Mouse (Mus musculus): ENCODE data around the gene Mib2. TPM values are rescaled to one million over a fixed set of nuclear protein-coding genes. Genes with fewer than 3 reads are reported as not detected.
"Not testable (repeated sequence)": the region's sequence is repeated elsewhere in the genome, so short reads cannot be mapped to it uniquely, and the experiment has no call there.

The Mib2 gene
- total and polyA plus RNA-seq, 3 experiments = 9.6 to 36.0 (median 16.7) TPM

- TF ChIP-seq GATA2 (IDR thresholded peaks at IDR 0.05; ENCODE audit: borderline replicate concordance, low read depth, low read length) (no peak), GATA1 (IDR thresholded peaks at IDR 0.05; ENCODE audit: borderline replicate concordance, low read length) (no peak), POLR2AphosphoS5 (IDR thresholded peaks at IDR 0.05; ENCODE audit: insufficient replicate concordance, low read depth, low read length) (no peak), TAL1 (conservative IDR thresholded peaks at IDR 0.05; ENCODE audit: low read depth, low read length) (no peak), CTCF (IDR thresholded peaks at IDR 0.05; ENCODE audit: low read depth, low read length) (no peak)
- ATAC-seq (ENCODE audit: extremely low read depth, insufficient number of reproducible peaks, low FRiP score, poor library complexity, severe bottlenecking) = no peak
- DNase-seq (ENCODE audit: low spot score) = no peak
These were observed 7.0 kb upstream of the Mib2 start for GRCm38 (mm10) chr4:155675991-155676390.

GRCm38 (mm10) chr4:155672082-155672481, 3.1 kb upstream of the Mib2 start:
- ATAC-seq (ENCODE audit: extremely low read depth, insufficient number of reproducible peaks, low FRiP score, poor library complexity, severe bottlenecking) (no peak), DNase-seq (ENCODE audit: low spot score) (no peak)
- H3K9me3 ChIP-seq (replicated peaks) = no peaks in the 10 kb centered on the region
- no peak for TF ChIP-seq POLR2AphosphoS5 (IDR thresholded peaks at IDR 0.05; ENCODE audit: insufficient replicate concordance, low read depth, low read length)
- no peak for TF ChIP-seq CTCF (IDR thresholded peaks at IDR 0.05; ENCODE audit: low read depth, low read length)
- TF ChIP-seq TAL1 (conservative IDR thresholded peaks at IDR 0.05; ENCODE audit: low read depth, low read length) = no peak
- no peak for TF ChIP-seq GATA2 (IDR thresholded peaks at IDR 0.05; ENCODE audit: borderline replicate concordance, low read depth, low read length)
- no peak for TF ChIP-seq GATA1 (IDR thresholded peaks at IDR 0.05; ENCODE audit: borderline replicate concordance, low read length)
- H3K4me1 ChIP-seq (ENCODE audit: insufficient read depth, low read depth, low read length) = peaks cover 21% of the 10 kb centered on the region
- 0 out of 2 replicates have a peak, but pooled peaks cover 2% of the 10 kb centered on the region for H3K27me3 ChIP-seq (ENCODE audit: insufficient read depth, low read length)
- H3K36me3 ChIP-seq (replicated peaks) = no peaks in the 10 kb centered on the region
- H3K4me3 ChIP-seq (ENCODE audit: low read depth, low read length) = no peak overlapping the region

More at GRCm38 (mm10) chr4:155675991-155676390, 7.0 kb upstream of the Mib2 start:
- Histone ChIP-seq H3K9me3 (replicated peaks) (no peaks in the 10 kb centered on the region), H3K4me3 (ENCODE audit: low read depth, low read length) (no peak overlapping the region), H3K4me1 (ENCODE audit: insufficient read depth, low read depth, low read length) (peaks cover 2% of the 10 kb centered on the region; the same call in 1 of the 2 replicates), H3K27me3 (ENCODE audit: insufficient read depth, low read length) (0 out of 2 replicates have a peak, but pooled peaks cover 2% of the 10 kb centered on the region), H3K36me3 (replicated peaks) (no peaks in the 10 kb centered on the region)

DNA sequence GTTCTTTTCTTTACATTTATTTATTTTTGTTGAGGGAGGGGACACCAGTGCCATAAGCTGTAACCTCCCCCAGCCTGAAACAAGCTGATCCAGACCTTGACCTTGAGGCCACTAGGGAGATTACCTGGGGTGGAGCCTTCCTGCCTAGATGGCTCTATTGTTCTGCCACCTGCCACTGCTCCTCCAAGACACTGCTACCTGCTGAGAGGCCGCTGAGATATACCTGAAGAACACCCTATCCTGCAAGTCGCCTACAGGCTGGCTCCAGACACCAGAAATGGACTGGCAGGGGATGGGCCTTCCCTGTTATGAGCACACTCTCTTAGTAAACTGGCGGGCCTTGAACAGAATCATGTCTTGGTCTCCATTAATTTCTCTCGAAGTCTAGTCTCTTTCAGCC, 1.2 kb upstream of the Mib2 start:
- ATAC-seq (ENCODE audit: extremely low read depth, insufficient number of reproducible peaks, low FRiP score, poor library complexity, severe bottlenecking); H3K27me3 ChIP-seq (ENCODE audit: insufficient read depth, low read length); H3K36me3 ChIP-seq (replicated peaks); H3K4me3 ChIP-seq (ENCODE audit: low read depth, low read length); DNase-seq (ENCODE audit: low spot score); H3K9me3 ChIP-seq (replicated peaks): not testable (repeated sequence)
- H3K4me1 ChIP-seq (ENCODE audit: insufficient read depth, low read depth, low read length) = peaks cover 23% of the 10 kb centered on the region

GRCm38 (mm10) chr4:155669598-155670075, 639 bp upstream of the Mib2 start:
- peak overlapping the region; percentile 92 for H3K4me3 ChIP-seq (ENCODE audit: low read depth, low read length)
- no peak for TF ChIP-seq POLR2AphosphoS5 (IDR thresholded peaks at IDR 0.05; ENCODE audit: insufficient replicate concordance, low read depth, low read length)
- TF ChIP-seq GATA1 (IDR thresholded peaks at IDR 0.05; ENCODE audit: borderline replicate concordance, low read length) = no peak
- TF ChIP-seq CTCF (IDR thresholded peaks at IDR 0.05; ENCODE audit: low read depth, low read length) = no peak
- no peak for TF ChIP-seq GATA2 (IDR thresholded peaks at IDR 0.05; ENCODE audit: borderline replicate concordance, low read depth, low read length)
- TF ChIP-seq TAL1 (conservative IDR thresholded peaks at IDR 0.05; ENCODE audit: low read depth, low read length) = no peak

DNA sequence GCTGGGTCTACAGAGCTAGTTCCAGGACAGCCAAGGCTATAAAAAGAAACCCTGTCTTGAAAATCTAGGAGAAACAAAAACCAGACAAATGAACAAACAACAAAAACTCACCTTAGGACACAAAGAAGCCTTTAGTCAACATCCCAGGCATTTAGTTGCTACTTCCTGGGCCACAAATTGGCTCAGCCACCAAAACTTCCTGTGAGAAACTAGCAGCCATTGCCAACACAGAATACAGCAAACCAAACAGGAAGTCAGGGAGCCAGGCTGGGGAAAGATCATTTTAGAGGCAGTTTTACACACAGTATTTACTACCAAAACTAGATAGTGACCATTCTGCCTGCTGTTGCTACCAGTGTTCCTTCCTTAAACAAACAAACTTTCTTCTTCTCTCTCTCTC, 2.1 kb downstream of the Mib2 start:
- Histone ChIP-seq H3K9me3 (replicated peaks) (no peaks in the 10 kb centered on the region), H3K27me3 (ENCODE audit: insufficient read depth, low read length) (0 out of 2 replicates have a peak, but pooled peaks cover under 1% of the 10 kb centered on the region), H3K4me1 (ENCODE audit: insufficient read depth, low read depth, low read length) (peaks cover 21% of the 10 kb centered on the region), H3K4me3 (ENCODE audit: low read depth, low read length) (no peak overlapping the region), H3K36me3 (replicated peaks) (peaks cover 38% of the 10 kb centered on the region)
- TF ChIP-seq GATA2 (IDR thresholded peaks at IDR 0.05; ENCODE audit: borderline replicate concordance, low read depth, low read length) (no peak), POLR2AphosphoS5 (IDR thresholded peaks at IDR 0.05; ENCODE audit: insufficient replicate concordance, low read depth, low read length) (no peak), TAL1 (conservative IDR thresholded peaks at IDR 0.05; ENCODE audit: low read depth, low read length) (no peak), CTCF (IDR thresholded peaks at IDR 0.05; ENCODE audit: low read depth, low read length) (no peak), GATA1 (IDR thresholded peaks at IDR 0.05; ENCODE audit: borderline replicate concordance, low read length) (no peak)
- DNase-seq (ENCODE audit: low spot score) (no peak), ATAC-seq (ENCODE audit: extremely low read depth, insufficient number of reproducible peaks, low FRiP score, poor library complexity, severe bottlenecking) (no peak)

More at GRCm38 (mm10) chr4:155669598-155670075, 639 bp upstream of the Mib2 start:
- Histone ChIP-seq H3K27me3 (ENCODE audit: insufficient read depth, low read length) (0 out of 2 replicates have a peak, but pooled peaks cover 2% of the 10 kb centered on the region), H3K9me3 (replicated peaks) (no peaks in the 10 kb centered on the region), H3K36me3 (replicated peaks) (peaks cover 16% of the 10 kb centered on the region), H3K4me1 (ENCODE audit: insufficient read depth, low read depth, low read length) (peaks cover 23% of the 10 kb centered on the region)
- ATAC-seq (ENCODE audit: extremely low read depth, insufficient number of reproducible peaks, low FRiP score, poor library complexity, severe bottlenecking) (0 out of 2 replicates have a peak, but pooled peaks have one; percentile 1), DNase-seq (ENCODE audit: low spot score) (no peak)

- Histone ChIP-seq H3K9me3 (replicated peaks) (no peaks in the 10 kb centered on the region), H3K36me3 (replicated peaks) (peaks cover 87% of the 10 kb centered on the region), H3K4me3 (ENCODE audit: low read depth, low read length) (0 out of 2 replicates have a peak overlapping the region, but pooled peaks have one; percentile 3), H3K4me1 (ENCODE audit: insufficient read depth, low read depth, low read length) (no peaks in the 10 kb centered on the region; the same call in 1 of the 2 replicates), H3K27me3 (ENCODE audit: insufficient read depth, low read length) (no peaks in the 10 kb centered on the region; the same call in 1 of the 2 replicates)
- ATAC-seq (ENCODE audit: extremely low read depth, insufficient number of reproducible peaks, low FRiP score, poor library complexity, severe bottlenecking) = no peak
- TF ChIP-seq GATA2 (IDR thresholded peaks at IDR 0.05; ENCODE audit: borderline replicate concordance, low read depth, low read length) (no peak), POLR2AphosphoS5 (IDR thresholded peaks at IDR 0.05; ENCODE audit: insufficient replicate concordance, low read depth, low read length) (no peak), TAL1 (conservative IDR thresholded peaks at IDR 0.05; ENCODE audit: low read depth, low read length) (no peak)
- DNase-seq (ENCODE audit: low spot score) = no peak
These were observed 8.4 kb downstream of the Mib2 start for GRCm38 (mm10) chr4:155660641-155661040.
